Mouse (Mus musculus) left cerebral cortex, adult 8-10 months (tissue): ENCODE results near the gene Acp1. TPM values are rescaled to one million over a fixed set of nuclear protein-coding genes. Genes with fewer than 3 reads are reported as not detected.
A peak's percentile ranks its signal among the peaks of the same experiment; 100 is the strongest.

ENCODE experiments used
- DNase-seq, 2 experiments: peaks; one replicate each; pipeline ENCODE4 v3.0.0; 2022; ENCODE audit warnings: low spot score in 2 of 2
- total RNA-seq, 4 experiments: library from RNA; stranded (reverse); gene quantifications; 2 replicates each; pipeline ENCODE4 v1.2.4; 2022

The Acp1 gene
- total RNA-seq, 4 experiments from 2014 or later, result 44.6 to 59.7 (median 56.6) TPM

DNA sequence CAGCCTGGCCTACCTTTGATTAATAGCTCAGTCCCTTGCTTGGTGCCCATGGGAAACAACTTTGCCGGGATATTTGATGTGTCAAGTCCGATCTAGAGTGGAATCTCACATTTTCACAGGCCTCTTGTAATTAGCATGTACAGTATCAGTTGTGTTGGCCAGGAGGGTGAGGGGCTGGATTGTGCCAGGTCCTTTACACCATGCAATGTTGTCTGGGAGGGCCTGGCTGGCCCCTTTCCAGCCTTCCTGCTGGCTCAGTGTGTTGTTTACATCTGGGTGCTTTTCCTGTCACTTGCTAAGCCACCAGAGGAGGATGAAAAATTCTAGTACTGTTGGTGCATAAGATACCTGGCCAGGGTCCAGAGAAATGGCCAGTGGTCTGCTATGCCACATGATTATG is 47.0 kb downstream of the Acp1 start:
- DNase-seq, result no peak

DNA sequence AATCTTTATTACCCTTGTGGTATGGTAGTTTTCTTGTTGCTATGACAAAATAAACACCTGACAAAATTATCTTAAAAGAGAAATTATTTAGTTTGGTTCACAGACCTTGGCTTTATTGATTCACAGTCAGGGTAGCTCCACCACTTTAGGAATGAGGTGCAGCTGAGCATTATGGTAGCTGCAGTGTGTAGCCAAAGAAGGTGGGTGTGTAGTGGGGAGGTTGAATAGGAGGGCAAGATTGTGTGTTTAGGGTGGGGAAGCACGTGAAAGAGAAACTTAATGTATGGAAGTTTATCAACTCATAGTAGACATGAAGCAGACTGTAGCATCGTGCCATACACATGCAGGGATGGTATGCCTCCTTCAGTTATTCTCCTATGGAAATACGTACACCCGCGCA is 55.2 kb downstream of the Acp1 start:
- DNase-seq, result no peak

DNA sequence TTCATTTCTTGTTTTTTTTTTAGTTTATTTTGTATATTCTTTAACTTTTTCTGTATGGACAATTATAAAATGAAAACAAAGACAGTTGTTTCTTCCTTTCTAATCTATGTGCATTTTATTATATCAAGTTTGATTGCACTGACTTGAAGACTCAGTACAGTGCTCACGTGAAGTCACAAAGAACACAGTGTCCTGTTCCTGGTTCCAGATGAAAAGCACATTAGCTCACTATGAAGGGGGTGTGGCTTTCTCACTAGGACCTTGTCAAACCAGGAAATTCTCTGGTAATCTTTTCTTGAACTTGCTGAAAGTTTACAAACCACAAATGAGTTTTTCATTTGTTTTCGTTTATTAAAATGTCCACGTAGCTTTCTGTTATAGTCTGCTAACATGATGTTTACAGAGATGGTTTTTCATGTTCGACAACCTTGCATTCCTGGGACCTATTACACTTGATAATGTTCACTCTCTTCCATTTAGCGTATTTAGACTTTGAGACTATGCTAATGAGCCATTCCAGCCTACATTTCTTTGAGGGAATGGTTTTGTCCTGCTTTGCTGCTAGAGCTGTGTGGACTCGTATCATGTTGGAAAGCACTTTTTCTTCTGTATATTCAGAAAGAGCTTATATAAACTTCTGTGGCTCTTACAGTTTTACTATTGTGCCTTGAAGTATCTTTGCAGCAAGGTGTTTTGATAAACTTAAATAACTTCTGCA is 55.8 kb downstream of the Acp1 start:
- no peak for DNase-seq

DNA sequence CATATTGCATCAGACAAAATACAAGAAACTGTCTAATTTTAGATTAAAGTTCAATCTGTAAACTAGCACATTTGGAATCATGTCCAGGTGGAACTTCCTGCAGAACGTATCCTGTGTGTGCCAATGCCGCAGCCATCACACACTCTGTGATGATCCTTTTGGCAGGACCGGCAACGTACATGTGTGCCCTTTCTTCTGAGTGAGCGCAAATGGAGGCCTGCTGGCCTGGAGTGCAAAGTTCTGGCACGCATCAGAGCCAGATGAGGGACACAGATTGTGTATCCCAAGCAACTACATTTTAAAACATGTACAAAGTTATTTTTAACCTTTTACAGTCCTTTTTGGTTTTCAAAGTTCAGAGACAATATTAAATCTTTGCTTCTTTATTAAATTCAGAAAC is 59.5 kb downstream of the Acp1 start:
- DNase-seq, result no peak

DNA sequence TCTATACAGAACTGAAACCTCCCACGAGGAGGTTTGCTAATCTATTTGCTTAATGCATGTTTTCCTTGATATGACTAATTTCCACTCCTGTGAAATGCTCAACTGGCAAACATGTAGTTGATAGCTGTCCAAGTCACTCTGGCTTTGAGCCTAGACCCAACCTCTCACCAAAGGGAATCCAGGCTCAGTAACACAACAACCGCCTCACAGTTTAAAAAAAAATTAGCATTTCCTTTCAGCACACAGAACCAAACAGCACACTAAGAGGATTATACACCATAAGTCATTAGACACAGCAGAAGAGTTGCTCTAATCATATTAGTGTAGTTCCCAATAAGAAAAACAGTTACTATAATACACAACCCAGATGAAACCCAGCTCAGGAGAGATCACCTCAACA is 60.5 kb downstream of the Acp1 start:
- peak in 1 of 2 experiments; percentile 8 for DNase-seq

DNA sequence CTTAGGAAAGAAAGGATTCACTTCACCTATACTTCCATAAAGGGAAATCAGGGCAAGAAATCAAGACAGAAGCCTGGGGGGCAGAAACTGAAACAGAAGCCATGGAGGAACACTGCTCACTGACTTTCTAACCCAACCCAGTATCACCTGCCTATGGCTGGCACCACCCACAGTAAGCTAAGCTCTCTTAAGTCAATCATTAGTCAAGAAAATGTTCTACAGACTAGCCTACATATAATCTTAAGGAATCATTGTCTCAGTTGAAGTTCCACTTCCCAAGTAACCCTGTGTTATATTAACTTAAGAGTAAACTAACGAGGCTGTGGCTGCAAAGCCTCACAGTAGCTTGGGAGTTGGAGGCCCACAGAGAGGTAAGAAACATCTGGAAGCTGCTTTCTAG is 62.9 kb downstream of the Acp1 start:
- no peak for DNase-seq

Other genes with a start within 250 kb of the Acp1 start
- gene Alkal2, start 27.3 kb downstream of the Acp1 start, total RNA-seq, result 1 to 10 TPM in 2 of 4 experiments, under 1 TPM in 2; 0.63 to 1.3 (median 0.99) TPM
- 10 to 100 TPM; 12.5 to 14.0 (median 13.4) TPM for gene Sh3yl1, start 79 bp upstream of the Acp1 start, total RNA-seq
- gene Fam110c, start 162.3 kb upstream of the Acp1 start, total RNA-seq, result not detected